Mouse (Mus musculus) liver, embryonic 14.5 days (tissue): Measurements from ENCODE around the gene Olfr1295. TPM values are rescaled to one million over a fixed set of nuclear protein-coding genes. Genes with fewer than 3 reads are reported as not detected.

Experiments used
- ATAC-seq: fragments of 200-750 bp; cut with Nextera tagmentation; 2 replicates; pipeline ENCODE4 v1.8.0; 2017; ENCODE audit warnings: moderate number of reproducible peaks, mild to moderate bottlenecking, moderate library complexity; ENCODE audit not compliant: insufficient read depth
- DNase-seq, 3 experiments: peaks; one replicate each; pipeline ENCODE4 v3.0.0-alpha.2; 2012 to 2013; ENCODE audit warnings: low read depth in 3 of 3, low spot score in 3 of 3
- H3K27ac ChIP-seq: fragments of 300-500 bp; sonication (generic); 2 replicates; pipeline ENCODE4 v1.5.1; 2014; ENCODE audit warnings: moderate library complexity, mild to moderate bottlenecking, control low read depth, inconsistent platforms
- H3K27me3 ChIP-seq: fragments of 300-500 bp; sonication (generic); 2 replicates; pipeline ENCODE4 v1.6.1; 2014; ENCODE audit warnings: mild to moderate bottlenecking, low read length, moderate library complexity; ENCODE audit not compliant: control insufficient read depth, insufficient read depth
- H3K36me3 ChIP-seq: fragments of 300-500 bp; sonication (generic); replicated peaks from 2 replicates; pipeline ENCODE4 v1.6.1; 2014; ENCODE audit warnings: low read depth; ENCODE audit not compliant: control insufficient read depth, insufficient read depth
- H3K4me1 ChIP-seq, 2 experiments: fragments of 200-500 bp in 1 of 2; fragments of 300-500 bp in 1 of 2; sonication (generic) in 1 of 2; replicated peaks; 2 replicates each; pipeline ENCODE4 v1.6.1; 2012 to 2014; ENCODE audit warnings: antibody characterized with exemption in 1 of 2, inconsistent platforms in 1 of 2, low read length in 1 of 2; ENCODE audit not compliant: control insufficient read depth in 2 of 2, insufficient read depth in 2 of 2
- H3K4me2 ChIP-seq: fragments of 300-500 bp; sonication (generic); 2 replicates; pipeline ENCODE4 v1.6.1; 2014; ENCODE audit warnings: low read depth, mild to moderate bottlenecking, control low read depth, moderate library complexity
- H3K4me3 ChIP-seq, 2 experiments: fragments of 200-500 bp in 1 of 2; fragments of 300-500 bp in 1 of 2; sonication (generic) in 1 of 2; 2 replicates each; pipeline ENCODE4 v1.5.1; 2012 to 2014; ENCODE audit warnings: low read depth in 2 of 2, low read length in 2 of 2, mild to moderate bottlenecking in 2 of 2, control low read depth in 1 of 2, inconsistent platforms in 1 of 2, moderate library complexity in 1 of 2; ENCODE audit not compliant: insufficient read depth in 1 of 2
- H3K9ac ChIP-seq: fragments of 300-500 bp; sonication (generic); replicated peaks from 2 replicates; pipeline ENCODE4 v1.6.1; 2014; ENCODE audit warnings: mild to moderate bottlenecking, control low read depth, moderate library complexity
- H3K9me3 ChIP-seq: fragments of 300-500 bp; sonication (generic); 2 replicates; pipeline ENCODE4 v1.6.1; 2016; ENCODE audit warnings: low read length, mixed read lengths; ENCODE audit not compliant: control insufficient read depth
- CTCF ChIP-seq: IDR thresholded peaks from 2 replicates; pipeline ENCODE4 v1.5.1; 2016; ENCODE audit warnings: antibody characterized with exemption, low read depth, control low read depth
- EP300 ChIP-seq: IDR thresholded peaks from 2 replicates; pipeline ENCODE4 v1.6.1; 2016; ENCODE audit warnings: antibody characterized with exemption, low read depth
- WGBS: fragments of 180-500 bp; shearing (Covaris S2); extraction: QIAGEN DNeasy Blood & Tissue Kit; methylation state at CpG from one replicate; pipeline ENCODE4 v1.1.7; 2014; ENCODE audit not compliant: insufficient replicate concordance; 5-methylcytosine and 5-hydroxymethylcytosine counted together
- polyA plus RNA-seq, 2 experiments: library from polyadenylated mRNA; depleted of rRNA in 1 of 2; stranded (reverse) in 1 of 2; unstranded in 1 of 2; fragments of >200 nt; fragmentation: Nextera tagmentation in 1 of 2; extraction: Ambion mirVana in 1 of 2; gene quantifications; 2 replicates each; pipeline versions ENCODE4 v1.2.1 to v1.2.3; 2012 to 2014

Olfr1295 gene
- polyA plus RNA-seq (2012; rRNA removed) (not detected in 2 replicates), polyA plus RNA-seq (2014; fragmentation: Nextera tagmentation; extraction: Ambion mirVana) (not detected in 2 replicates)

GRCm38 (mm10) chr2:111569581-111569980 lies at the start of gene Olfr1295:
TSS of gene Olfr1295 (minus strand) at chr2:111569681.
- TF ChIP-seq EP300, result no peak

DNA sequence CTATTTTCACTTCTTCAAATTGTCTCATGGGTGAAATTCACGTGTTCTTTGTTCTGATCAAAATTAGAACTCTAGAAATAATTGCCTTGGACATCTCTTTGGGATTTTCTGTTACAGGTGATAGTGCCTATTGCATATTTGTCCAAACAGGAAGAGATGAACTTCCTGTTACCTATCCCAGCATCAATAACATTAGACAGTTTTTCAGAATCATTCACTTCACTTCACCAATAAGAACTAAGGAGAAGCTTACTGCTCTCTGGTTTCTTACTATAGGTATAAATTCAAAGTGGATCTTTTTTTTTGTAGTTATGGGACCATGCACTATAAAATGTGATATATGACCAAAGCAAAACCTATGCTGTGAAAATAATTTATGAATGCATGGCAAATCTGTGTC lies 29.3 kb downstream of the Olfr1295 start, which contains the start of gene Olfr1294:
TSS of gene Olfr1294 (minus strand) at position 101 of the 400 bp plus-strand sequence.
- 19% methylated on average over 1 of the region's 1 CpGs for WGBS
- Histone ChIP-seq H3K27ac (no peak within 1 kb of the TSS), H3K36me3 (no peaks in the 10 kb centered on the region), H3K27me3 (no peaks in the 10 kb centered on the region), H3K9ac (no peak within 1 kb of the TSS), H3K4me2 (no peak within 1 kb of the TSS), H3K4me1 (no peaks in the 10 kb centered on the region), H3K9me3 (no peaks in the 10 kb centered on the region), H3K4me3 (no peak within 1 kb of the TSS)
- ATAC-seq, result no peak
- TF ChIP-seq EP300, result no peak
- no peak for TF ChIP-seq CTCF
- DNase-seq, result no peak

More at GRCm38 (mm10) chr2:111569581-111569980, at the start of gene Olfr1295:
- DNase-seq (no peak), ATAC-seq (no peak)
- Histone ChIP-seq H3K27me3 (no peaks in the 10 kb centered on the region), H3K36me3 (no peaks in the 10 kb centered on the region), H3K9ac (no peak within 1 kb of the TSS), H3K4me1 (no peaks in the 10 kb centered on the region), H3K9me3 (no peaks in the 10 kb centered on the region), H3K4me3 (no peak within 1 kb of the TSS), H3K27ac (no peak within 1 kb of the TSS), H3K4me2 (no peak within 1 kb of the TSS)

GRCm38 (mm10) chr2:111524903-111525302 lies 44.6 kb downstream of the Olfr1295 start, which contains the start of gene Olfr1293-ps:
TSS of gene Olfr1293-ps (plus strand) at chr2:111525203.
- no peak within 1 kb of the TSS for H3K4me2 ChIP-seq
- DNase-seq (no peak), ATAC-seq (no peak)
- TF ChIP-seq CTCF (no peak), EP300 (no peak)
- WGBS, result 42% methylated on average over 1 of the region's 1 CpGs
- no peaks in the 10 kb centered on the region for H3K9me3 ChIP-seq
- no peaks in the 10 kb centered on the region for H3K36me3 ChIP-seq
- H3K27ac ChIP-seq, result no peak within 1 kb of the TSS
- no peak within 1 kb of the TSS for H3K9ac ChIP-seq
- H3K27me3 ChIP-seq, result no peaks in the 10 kb centered on the region
- no peak within 1 kb of the TSS for H3K4me3 ChIP-seq
- H3K4me1 ChIP-seq, result no peaks in the 10 kb centered on the region

DNA sequence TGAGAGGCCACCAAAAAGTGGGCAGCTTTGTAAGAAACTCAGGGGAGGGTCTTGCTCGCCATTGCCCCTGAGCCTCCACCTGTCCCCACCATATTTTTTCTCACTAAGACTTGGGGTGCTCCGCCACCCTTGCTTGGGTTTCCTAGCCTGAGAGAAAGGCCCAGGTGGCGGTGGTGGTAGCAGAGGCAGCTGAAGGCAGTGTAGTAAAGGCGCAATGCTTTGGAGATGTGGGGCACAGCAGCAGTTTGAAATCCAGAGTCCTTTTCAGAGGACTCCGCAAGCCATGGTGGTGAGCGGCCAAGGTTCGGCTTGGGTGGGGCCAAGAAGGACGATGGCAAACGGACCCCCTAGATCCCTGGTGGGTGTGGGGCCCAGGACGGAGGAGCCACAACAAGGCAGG lies 52.0 kb downstream of the Olfr1295 start:
- H3K27me3 ChIP-seq, result no peaks in the 10 kb centered on the region
- no peak for ATAC-seq
- no peak for DNase-seq
- no peaks in the 10 kb centered on the region for H3K9me3 ChIP-seq
- H3K36me3 ChIP-seq, result no peaks in the 10 kb centered on the region
- WGBS, result 66% methylated on average over 10 of the region's 10 CpGs
- H3K4me1 ChIP-seq, result no peaks in the 10 kb centered on the region
- H3K9ac ChIP-seq, result no peak overlapping the region
- H3K4me2 ChIP-seq, result no peak overlapping the region
- H3K27ac ChIP-seq, result no peak overlapping the region
- no peak for TF ChIP-seq CTCF
- no peak for TF ChIP-seq EP300
- H3K4me3 ChIP-seq, result no peak overlapping the region

Other genes starting within 250 kb of the Olfr1295 start
- not detected in 2 replicates for gene Olfr1281, start 243.2 kb downstream of the Olfr1295 start, polyA plus RNA-seq (2012; rRNA removed)
- not detected in 2 replicates for gene Olfr1281, start 243.2 kb downstream of the Olfr1295 start, polyA plus RNA-seq (2014; fragmentation: Nextera tagmentation; extraction: Ambion mirVana)
- gene Olfr1282, start 233.6 kb downstream of the Olfr1295 start, polyA plus RNA-seq (2012; rRNA removed), result not detected in 2 replicates
- gene Olfr1282, start 233.6 kb downstream of the Olfr1295 start, polyA plus RNA-seq (2014; fragmentation: Nextera tagmentation; extraction: Ambion mirVana), result not detected in 2 replicates
- not detected in 2 replicates for gene Olfr1283, start 202.9 kb downstream of the Olfr1295 start, polyA plus RNA-seq (2012; rRNA removed)
- not detected in 2 replicates for gene Olfr1283, start 202.9 kb downstream of the Olfr1295 start, polyA plus RNA-seq (2014; fragmentation: Nextera tagmentation; extraction: Ambion mirVana)
- gene Olfr1284, start 194.2 kb downstream of the Olfr1295 start, polyA plus RNA-seq (2012; rRNA removed), result not detected in 2 replicates
- gene Olfr1284, start 194.2 kb downstream of the Olfr1295 start, polyA plus RNA-seq (2014; fragmentation: Nextera tagmentation; extraction: Ambion mirVana), result not detected in 2 replicates
- gene Olfr1286, start 146.6 kb downstream of the Olfr1295 start, polyA plus RNA-seq (2012; rRNA removed), result not detected in 2 replicates
- gene Olfr1286, start 146.6 kb downstream of the Olfr1295 start, polyA plus RNA-seq (2014; fragmentation: Nextera tagmentation; extraction: Ambion mirVana), result not detected in 2 replicates
- not detected in 2 replicates for gene Olfr1287, start 120.5 kb downstream of the Olfr1295 start, polyA plus RNA-seq (2012; rRNA removed)
- gene Olfr1287, start 120.5 kb downstream of the Olfr1295 start, polyA plus RNA-seq (2014; fragmentation: Nextera tagmentation; extraction: Ambion mirVana), result not detected in 2 replicates
- not detected in 2 replicates for gene Olfr1288, start 95.6 kb downstream of the Olfr1295 start, polyA plus RNA-seq (2012; rRNA removed)
- gene Olfr1288, start 95.6 kb downstream of the Olfr1295 start, polyA plus RNA-seq (2014; fragmentation: Nextera tagmentation; extraction: Ambion mirVana), result not detected in 2 replicates
- gene Olfr1289, start 88.9 kb downstream of the Olfr1295 start, polyA plus RNA-seq (2012; rRNA removed), result not detected in 2 replicates
- not detected in 2 replicates for gene Olfr1289, start 88.9 kb downstream of the Olfr1295 start, polyA plus RNA-seq (2014; fragmentation: Nextera tagmentation; extraction: Ambion mirVana)
- not detected in 2 replicates for gene Olfr1290, start 75.9 kb downstream of the Olfr1295 start, polyA plus RNA-seq (2012; rRNA removed)
- not detected in 2 replicates for gene Olfr1290, start 75.9 kb downstream of the Olfr1295 start, polyA plus RNA-seq (2014; fragmentation: Nextera tagmentation; extraction: Ambion mirVana)
- not detected in 2 replicates for gene Olfr1291-ps1, start 72.5 kb downstream of the Olfr1295 start, polyA plus RNA-seq (2012; rRNA removed)
- gene Olfr1291-ps1, start 72.5 kb downstream of the Olfr1295 start, polyA plus RNA-seq (2014; fragmentation: Nextera tagmentation; extraction: Ambion mirVana), result not detected in 2 replicates
- gene Olfr1293-ps, start 44.5 kb downstream of the Olfr1295 start, polyA plus RNA-seq (2012; rRNA removed), result not detected in 2 replicates
- gene Olfr1293-ps, start 44.5 kb downstream of the Olfr1295 start, polyA plus RNA-seq (2014; fragmentation: Nextera tagmentation; extraction: Ambion mirVana), result not detected in 2 replicates
- gene Olfr1294, start 29.4 kb downstream of the Olfr1295 start, polyA plus RNA-seq (2012; rRNA removed), result not detected in 2 replicates
- gene Olfr1294, start 29.4 kb downstream of the Olfr1295 start, polyA plus RNA-seq (2014; fragmentation: Nextera tagmentation; extraction: Ambion mirVana), result not detected in 2 replicates
- not detected in 2 replicates for gene Olfr1297, start 56.8 kb upstream of the Olfr1295 start, polyA plus RNA-seq (2012; rRNA removed)
- gene Olfr1297, start 56.8 kb upstream of the Olfr1295 start, polyA plus RNA-seq (2014; fragmentation: Nextera tagmentation; extraction: Ambion mirVana), result not detected in 2 replicates
- gene Olfr1298, start 79.5 kb upstream of the Olfr1295 start, polyA plus RNA-seq (2012; rRNA removed), result not detected in 2 replicates
- gene Olfr1298, start 79.5 kb upstream of the Olfr1295 start, polyA plus RNA-seq (2014; fragmentation: Nextera tagmentation; extraction: Ambion mirVana), result not detected in 2 replicates
- gene Olfr1299, start 91.7 kb upstream of the Olfr1295 start, polyA plus RNA-seq (2012; rRNA removed), result not detected in 2 replicates
- gene Olfr1299, start 91.7 kb upstream of the Olfr1295 start, polyA plus RNA-seq (2014; fragmentation: Nextera tagmentation; extraction: Ambion mirVana), result not detected in 2 replicates
- not detected in 2 replicates for gene Olfr1301, start 181.3 kb upstream of the Olfr1295 start, polyA plus RNA-seq (2012; rRNA removed)
- not detected in 2 replicates for gene Olfr1301, start 181.3 kb upstream of the Olfr1295 start, polyA plus RNA-seq (2014; fragmentation: Nextera tagmentation; extraction: Ambion mirVana)
- gene Olfr1302, start 207.7 kb upstream of the Olfr1295 start, polyA plus RNA-seq (2012; rRNA removed), result not detected in 2 replicates
- gene Olfr1302, start 207.7 kb upstream of the Olfr1295 start, polyA plus RNA-seq (2014; fragmentation: Nextera tagmentation; extraction: Ambion mirVana), result not detected in 2 replicates